Mouse (Mus musculus): ENCODE results near the gene Cep19.

The Cep19 gene

GRCm38 (mm10) chr16:32144592-32144991 is 45.0 kb downstream of the Cep19 start:
- DNase-seq (ENCODE audit: low spot score) = no peak

GRCm38 (mm10) chr16:32147589-32148207 is 48.1 kb downstream of the Cep19 start:
- DNase-seq (ENCODE audit: low spot score) = no peak

GRCm38 (mm10) chr16:32153976-32154375 is 54.4 kb downstream of the Cep19 start:
- DNase-seq (ENCODE audit: low spot score) = no peak

- DNase-seq (ENCODE audit: low spot score) = no peak
Observed at GRCm38 (mm10) chr16:32154437-32154836, 54.8 kb downstream of the Cep19 start.

GRCm38 (mm10) chr16:32156719-32157118 is 57.1 kb downstream of the Cep19 start:
- no peak for DNase-seq (ENCODE audit: low spot score)

- DNase-seq (ENCODE audit: low spot score) = no peak
Observed at GRCm38 (mm10) chr16:32157369-32157768, 57.8 kb downstream of the Cep19 start.
